Mouse (Mus musculus): ENCODE measurements around the gene Krtap19-2.

The Krtap19-2 gene

DNA sequence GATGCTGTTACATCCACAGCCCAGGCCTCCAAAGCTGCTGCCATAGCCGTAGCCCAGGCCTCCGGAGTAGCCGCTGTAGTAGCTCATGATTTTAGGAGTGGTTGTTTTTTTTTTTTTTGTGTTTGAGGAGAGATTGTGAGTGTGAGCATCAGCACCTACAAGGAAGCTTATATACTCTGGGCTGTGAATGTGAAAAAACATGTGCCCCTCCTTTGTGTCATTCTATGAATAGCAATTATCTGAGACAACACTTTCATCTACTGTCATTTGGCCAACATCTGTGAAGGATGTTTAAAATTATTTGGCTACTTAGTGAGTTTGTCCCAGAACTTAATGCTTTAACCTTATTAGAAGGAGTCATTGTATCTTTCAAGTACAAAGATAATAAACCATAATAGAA lies at the start of gene Krtap19-2:
Krtap19-2 (minus strand) TSS at position 101 of the 400 bp plus-strand sequence.
- no peak for DNase-seq

DNA sequence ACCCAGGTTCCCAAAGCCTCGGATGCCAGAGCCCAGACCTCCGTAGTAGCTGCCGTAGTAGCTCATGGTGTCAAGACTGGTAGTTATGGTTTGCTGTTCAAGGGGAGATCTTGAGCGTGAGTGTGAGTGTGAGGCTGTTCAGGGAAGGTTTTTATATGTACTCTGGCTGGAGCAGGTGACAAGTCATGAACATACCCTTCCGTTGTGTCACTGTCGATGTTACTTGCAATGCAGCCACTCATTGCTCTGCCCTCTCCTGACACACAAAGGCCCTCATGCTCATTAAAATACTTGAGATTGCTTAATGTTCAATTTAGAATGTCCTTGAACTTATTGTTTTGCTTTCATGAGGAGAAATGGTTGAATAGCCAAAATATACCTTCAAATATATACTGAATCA lies 22.3 kb upstream of the Krtap19-2 start, which contains the start of gene Krtap19-5:
Krtap19-5 (minus strand) TSS at position 101 of the 400 bp plus-strand sequence.
- DNase-seq: no peak

DNA sequence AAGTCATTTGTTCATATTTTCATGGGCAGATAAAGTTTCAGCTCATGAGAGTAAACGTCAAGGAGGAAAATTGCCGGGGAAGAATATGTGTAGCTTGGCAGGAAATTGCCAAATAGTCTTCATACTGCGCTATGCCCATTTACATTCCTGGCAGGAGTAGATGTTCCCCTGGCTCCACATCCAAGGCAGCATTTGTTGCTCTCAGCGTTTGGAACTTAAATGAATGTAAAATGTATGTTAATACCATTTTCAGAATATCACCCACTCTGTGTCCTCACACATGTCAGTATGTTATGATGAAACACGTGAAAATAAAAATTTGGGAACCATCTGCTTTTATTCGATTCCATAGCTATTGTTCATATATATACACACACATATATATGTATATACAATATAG lies 12.8 kb upstream of the Krtap19-2 start:
- no peak for DNase-seq

- no peak for DNase-seq
Measured at GRCm38 (mm10) chr16:88884989-88885388, 10.9 kb upstream of the Krtap19-2 start, which contains the start of gene Krtap19-4. TSS of gene Krtap19-4 (minus strand) at chr16:88885089.

- DNase-seq: no peak
Measured at GRCm38 (mm10) chr16:88877938-88878337, 3.9 kb upstream of the Krtap19-2 start, which contains the start of gene Krtap19-3. TSS of gene Krtap19-3 (minus strand) at chr16:88878038.

DNA sequence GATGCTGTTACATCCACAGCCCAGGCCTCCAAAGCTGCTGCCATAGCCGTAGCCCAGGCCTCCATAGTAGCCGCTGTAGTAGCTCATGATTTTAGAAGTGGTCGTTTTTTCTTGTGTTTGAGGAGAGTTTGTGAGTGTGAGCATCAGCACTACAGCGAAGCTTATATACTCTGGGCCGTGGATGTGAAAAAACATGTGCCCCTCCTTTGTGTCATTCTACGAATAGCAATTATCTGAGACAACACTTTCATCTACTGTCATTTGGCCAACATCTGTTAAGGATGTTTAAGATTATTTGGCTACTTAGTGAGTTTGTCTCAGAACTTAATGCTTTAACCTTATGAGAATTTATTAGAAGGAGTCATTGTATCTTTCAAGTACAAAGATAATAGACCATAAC lies 4.8 kb downstream of the Krtap19-2 start, which contains the start of gene Krtap19-1:
Krtap19-1 (minus strand) TSS at position 101 of the 400 bp plus-strand sequence.
- DNase-seq: no peak

DNA sequence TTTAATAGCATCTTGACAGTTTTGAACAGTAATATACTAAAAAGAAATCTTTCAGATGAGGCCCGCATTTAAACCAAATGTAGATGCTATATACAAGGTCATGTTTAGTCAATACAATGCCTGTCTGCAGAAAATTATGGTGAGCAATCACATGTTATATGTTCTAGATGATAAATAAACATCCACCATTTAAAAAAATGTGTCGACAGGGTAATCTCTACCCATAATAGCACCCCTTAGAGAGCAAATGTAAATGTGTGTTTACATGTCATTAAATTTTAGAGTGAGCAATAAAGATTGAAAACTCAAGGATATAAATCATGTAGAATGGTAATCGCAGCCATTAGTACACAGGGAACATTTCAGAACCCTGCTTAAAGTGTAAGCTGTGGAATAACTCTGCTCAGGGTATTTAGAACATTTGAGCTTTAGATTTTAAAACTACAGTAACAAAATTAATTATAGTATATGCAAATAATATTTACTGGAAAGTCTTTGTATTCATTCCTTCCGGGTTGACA lies 9.1 kb downstream of the Krtap19-2 start:
- no peak for DNase-seq

GRCm38 (mm10) chr16:88851450-88851849 lies 22.6 kb downstream of the Krtap19-2 start:
- peak; percentile 18 for DNase-seq

DNA sequence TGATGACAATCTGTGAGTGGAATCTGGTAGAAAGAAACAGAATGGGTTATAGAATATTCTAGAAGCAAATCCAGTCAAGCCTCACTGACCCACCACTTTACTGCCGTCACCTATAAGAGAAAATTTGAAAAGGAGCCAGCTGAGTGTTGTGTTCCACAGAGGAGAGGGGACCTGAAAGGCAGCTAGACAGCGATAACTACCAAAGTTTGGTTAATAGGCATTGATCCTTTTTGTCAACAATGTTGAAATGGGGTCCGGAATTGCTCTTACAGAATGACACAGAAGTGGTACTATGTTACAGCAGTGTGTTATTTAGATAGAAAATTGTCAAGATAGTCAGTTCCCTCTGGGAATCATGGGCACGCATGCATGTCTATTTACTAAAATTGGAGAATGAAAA lies 25.5 kb downstream of the Krtap19-2 start:
- no peak for DNase-seq

- no peak for DNase-seq
Measured at GRCm38 (mm10) chr16:88847363-88847762, 26.7 kb downstream of the Krtap19-2 start.

- no peak for DNase-seq
Measured at GRCm38 (mm10) chr16:88826978-88827377, 47.1 kb downstream of the Krtap19-2 start.

DNA sequence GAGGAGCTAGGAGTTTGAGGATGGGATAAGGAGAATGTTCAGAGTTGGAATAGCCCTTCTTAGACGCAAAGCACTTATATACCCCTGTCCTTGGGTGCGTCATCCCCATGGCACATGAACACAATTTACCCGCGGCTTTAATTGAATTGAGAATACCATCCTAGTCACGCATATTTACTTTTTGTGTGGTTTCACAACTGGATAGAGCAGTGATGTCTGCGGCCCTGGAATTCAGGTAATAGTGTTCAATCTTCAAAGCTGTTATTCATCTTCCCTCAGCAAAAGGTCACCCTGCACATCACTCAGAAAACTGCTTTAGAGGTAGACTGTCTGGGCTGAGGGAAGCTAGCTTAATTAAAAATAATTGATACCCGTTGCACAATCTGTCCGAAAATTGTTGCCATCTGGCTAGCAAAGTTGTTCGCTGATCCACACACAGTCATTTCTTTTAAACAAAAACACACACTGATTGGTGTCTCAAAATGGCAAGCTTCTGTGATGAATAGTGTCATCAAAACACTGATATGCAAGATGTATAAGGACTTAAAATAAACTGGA lies 47.9 kb downstream of the Krtap19-2 start, which contains the start of gene Krtap14:
Krtap14 (minus strand) TSS at position 51 of the 558 bp plus-strand sequence.
- no peak for DNase-seq

GRCm38 (mm10) chr16:88823736-88824135 lies 50.3 kb downstream of the Krtap19-2 start:
- peak; percentile 10 for DNase-seq

Measured in thymus, postnatal 14 days (tissue).